Mouse (Mus musculus) liver, embryonic 12.5 days (tissue): Measurements from ENCODE around the gene Rfc4. TPM values are rescaled to one million over a fixed set of nuclear protein-coding genes. Genes with fewer than 3 reads are reported as not detected.

Experiments
- ATAC-seq: fragments of 200-750 bp; cut with Nextera tagmentation; 2 replicates; pipeline ENCODE4 v1.8.0; 2017; ENCODE audit warnings: moderate number of reproducible peaks, mild to moderate bottlenecking, moderate library complexity
- H3K27ac ChIP-seq: fragments of 300-500 bp; sonication (generic); 2 replicates; pipeline ENCODE4 v1.5.1; 2016; ENCODE audit warnings: mild to moderate bottlenecking
- H3K27me3 ChIP-seq: fragments of 300-500 bp; sonication (generic); replicated peaks from 2 replicates; pipeline ENCODE4 v1.6.1; 2016; ENCODE audit warnings: mild to moderate bottlenecking, moderate library complexity
- H3K36me3 ChIP-seq: fragments of 300-500 bp; sonication (generic); 2 replicates; pipeline ENCODE4 v1.6.1; 2016; ENCODE audit warnings: mild to moderate bottlenecking, moderate library complexity
- H3K4me1 ChIP-seq: fragments of 300-500 bp; sonication (generic); 2 replicates; pipeline ENCODE4 v1.6.1; 2016
- H3K4me2 ChIP-seq: fragments of 300-500 bp; sonication (generic); 2 replicates; pipeline ENCODE4 v1.6.1; 2016; ENCODE audit warnings: mild to moderate bottlenecking, moderate library complexity
- H3K4me3 ChIP-seq: fragments of 300-500 bp; sonication (generic); 2 replicates; pipeline ENCODE4 v1.5.1; 2016; ENCODE audit warnings: mild to moderate bottlenecking, moderate library complexity
- H3K9ac ChIP-seq: fragments of 300-500 bp; sonication (generic); 2 replicates; pipeline ENCODE4 v1.6.1; 2016; ENCODE audit warnings: mild to moderate bottlenecking, moderate library complexity
- H3K9me3 ChIP-seq: fragments of 300-500 bp; sonication (generic); replicated peaks from 2 replicates; pipeline ENCODE4 v1.6.1; 2016; ENCODE audit warnings: mild to moderate bottlenecking, moderate library complexity
- WGBS: fragments of 180-500 bp; shearing (Covaris S2); methylation state at CpG from one replicate; pipeline ENCODE4 v1.1.7; 2016; ENCODE audit not compliant: insufficient replicate concordance; 5-methylcytosine and 5-hydroxymethylcytosine counted together
- polyA plus RNA-seq: library from polyadenylated mRNA; unstranded; fragments of >200 nt; fragmentation: Nextera tagmentation; extraction: Ambion mirVana; gene quantifications from 2 replicates; pipeline ENCODE4 v1.2.1, GENCODE M21; 2016

The Rfc4 gene
- 184 and 199 TPM in 2 replicates for polyA plus RNA-seq

- H3K9ac ChIP-seq: peak within 1 kb of the TSS; percentile 91
- peak within 1 kb of the TSS; percentile 98 for H3K27ac ChIP-seq
- ATAC-seq: peak; percentile 94
- H3K4me2 ChIP-seq: peak within 1 kb of the TSS; percentile 84
- H3K4me3 ChIP-seq: peak within 1 kb of the TSS; percentile 87
- H3K36me3 ChIP-seq: peaks cover 27% of the 10 kb centered on the region
- under 1% methylated on average over 51 of the region's 51 CpGs for whole genome bisulfite sequencing
- no peaks in the 10 kb centered on the region for H3K9me3 ChIP-seq
- H3K27me3 ChIP-seq: no peaks in the 10 kb centered on the region
- peaks cover 32% of the 10 kb centered on the region for H3K4me1 ChIP-seq
Observed at GRCm38 (mm10) chr16:23127673-23128375, at the start of gene Rfc4. Rfc4 (minus strand) TSS chr16:23127737.

GRCm38 (mm10) chr16:23175956-23176355, 48.4 kb upstream of the Rfc4 start:
- H3K27ac ChIP-seq: no peak overlapping the region
- no peaks in the 10 kb centered on the region for H3K27me3 ChIP-seq
- no peaks in the 10 kb centered on the region for H3K36me3 ChIP-seq
- 10% methylated on average over 3 of the region's 3 CpGs for WGBS
- no peak overlapping the region for H3K9ac ChIP-seq
- H3K4me1 ChIP-seq: peaks cover 4% of the 10 kb centered on the region; the same call in 1 of the 2 replicates
- no peak overlapping the region for H3K4me3 ChIP-seq
- H3K9me3 ChIP-seq: no peaks in the 10 kb centered on the region; the same call in 1 of the 2 replicates
- H3K4me2 ChIP-seq: no peak overlapping the region
- ATAC-seq: no peak

DNA sequence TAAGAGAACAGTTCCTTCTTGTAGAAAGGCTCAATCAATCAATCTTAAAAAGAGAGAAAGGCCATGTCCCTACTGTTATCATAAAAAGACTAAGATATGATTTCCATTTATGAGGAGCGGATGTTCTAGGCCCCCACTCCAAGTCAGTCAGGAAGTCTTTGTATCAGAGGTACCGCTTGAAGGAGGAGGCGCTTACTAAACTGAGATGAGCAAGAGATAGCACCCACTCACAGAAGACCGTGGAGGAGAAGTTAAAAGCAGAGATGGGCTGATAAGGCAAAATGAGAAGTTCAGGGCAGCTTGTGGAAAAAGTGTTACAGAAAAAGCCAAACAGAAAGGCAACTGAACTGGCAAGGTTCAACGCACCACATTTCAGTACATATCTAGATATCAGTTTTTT, 47.3 kb upstream of the Rfc4 start:
- Histone ChIP-seq H3K9me3 (no peaks in the 10 kb centered on the region; the same call in 1 of the 2 replicates), H3K4me3 (no peak overlapping the region), H3K4me1 (peaks cover 4% of the 10 kb centered on the region; the same call in 1 of the 2 replicates), H3K27me3 (no peaks in the 10 kb centered on the region), H3K9ac (no peak overlapping the region), H3K36me3 (no peaks in the 10 kb centered on the region), H3K4me2 (no peak overlapping the region), H3K27ac (no peak overlapping the region)
- no peak for ATAC-seq
- WGBS: 24% methylated on average over 5 of the region's 5 CpGs

GRCm38 (mm10) chr16:23173904-23174303, 46.4 kb upstream of the Rfc4 start:
- no peaks in the 10 kb centered on the region for H3K36me3 ChIP-seq
- H3K9ac ChIP-seq: no peak overlapping the region
- no peaks in the 10 kb centered on the region; the same call in 1 of the 2 replicates for H3K9me3 ChIP-seq
- H3K27me3 ChIP-seq: no peaks in the 10 kb centered on the region
- no peak overlapping the region for H3K4me2 ChIP-seq
- no peak for ATAC-seq
- WGBS: 73% methylated on average over 5 of the region's 5 CpGs
- H3K27ac ChIP-seq: no peak overlapping the region
- H3K4me1 ChIP-seq: peaks cover 4% of the 10 kb centered on the region; the same call in 1 of the 2 replicates
- no peak overlapping the region for H3K4me3 ChIP-seq

DNA sequence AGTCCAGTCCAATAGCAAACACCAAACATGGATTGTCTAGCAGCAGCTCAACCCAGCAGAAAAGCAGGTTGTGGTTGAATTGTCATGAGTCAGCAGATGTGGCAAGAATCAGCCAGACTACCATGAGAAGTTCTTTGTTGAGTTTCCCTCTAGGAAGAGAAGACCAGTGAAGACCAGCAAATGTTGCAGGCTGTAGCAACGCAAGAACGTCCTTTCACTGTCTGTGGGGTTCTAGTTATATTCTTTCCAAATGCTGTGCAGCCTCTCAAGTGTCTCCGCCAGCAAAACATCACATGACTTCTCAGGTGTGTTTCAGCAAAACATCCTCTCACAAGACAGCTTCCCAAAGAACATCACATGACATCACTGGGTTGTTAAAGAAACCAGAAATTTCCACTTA, 43.3 kb upstream of the Rfc4 start:
- H3K36me3 ChIP-seq: no peaks in the 10 kb centered on the region
- H3K4me2 ChIP-seq: no peak overlapping the region
- H3K9ac ChIP-seq: no peak overlapping the region
- H3K27me3 ChIP-seq: no peaks in the 10 kb centered on the region
- no peak for ATAC-seq
- H3K27ac ChIP-seq: no peak overlapping the region
- H3K4me3 ChIP-seq: no peak overlapping the region
- WGBS: 68% methylated on average over 3 of the region's 3 CpGs
- H3K9me3 ChIP-seq: no peaks in the 10 kb centered on the region; the same call in 1 of the 2 replicates
- peaks cover 4% of the 10 kb centered on the region; the same call in 1 of the 2 replicates for H3K4me1 ChIP-seq

GRCm38 (mm10) chr16:23167079-23167478, 39.5 kb upstream of the Rfc4 start:
- no peak overlapping the region for H3K4me2 ChIP-seq
- no peaks in the 10 kb centered on the region for H3K4me1 ChIP-seq
- no peak overlapping the region for H3K9ac ChIP-seq
- no peak overlapping the region for H3K27ac ChIP-seq
- H3K9me3 ChIP-seq: no peaks in the 10 kb centered on the region
- H3K36me3 ChIP-seq: no peaks in the 10 kb centered on the region
- ATAC-seq: no peak
- no peaks in the 10 kb centered on the region for H3K27me3 ChIP-seq
- 31% methylated on average over 5 of the region's 5 CpGs for WGBS
- no peak overlapping the region for H3K4me3 ChIP-seq

GRCm38 (mm10) chr16:23166646-23167045, 39.1 kb upstream of the Rfc4 start:
- Histone ChIP-seq H3K27me3 (no peaks in the 10 kb centered on the region), H3K9me3 (no peaks in the 10 kb centered on the region), H3K4me2 (no peak overlapping the region), H3K9ac (no peak overlapping the region), H3K36me3 (no peaks in the 10 kb centered on the region), H3K27ac (no peak overlapping the region), H3K4me1 (no peaks in the 10 kb centered on the region), H3K4me3 (no peak overlapping the region)
- no peak for ATAC-seq
- 83% methylated on average over 1 of the region's 1 CpGs for WGBS

DNA sequence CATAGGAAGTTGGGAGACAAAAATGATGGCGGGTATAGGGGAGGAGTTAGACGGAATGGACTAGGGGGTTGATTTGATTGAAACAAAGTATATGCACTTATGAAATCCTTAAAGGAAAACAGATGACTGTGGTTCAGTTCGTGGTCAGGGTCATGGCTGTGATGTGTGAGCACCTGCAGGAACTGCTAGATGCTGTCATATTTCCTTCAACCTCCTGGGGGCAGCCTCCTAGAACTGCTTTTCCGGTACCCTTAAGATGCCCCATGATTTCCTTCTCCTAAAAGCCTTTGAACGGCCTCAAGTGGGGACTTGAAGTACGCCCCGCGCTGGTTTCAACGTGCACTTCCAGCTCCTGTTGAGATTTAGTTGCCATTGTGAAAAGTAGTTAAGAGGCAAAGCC, 37.9 kb upstream of the Rfc4 start:
- no peaks in the 10 kb centered on the region for H3K9me3 ChIP-seq
- no peak overlapping the region for H3K27ac ChIP-seq
- no peak overlapping the region for H3K4me3 ChIP-seq
- H3K4me2 ChIP-seq: no peak overlapping the region
- 53% methylated on average over 9 of the region's 9 CpGs for WGBS
- no peak overlapping the region for H3K9ac ChIP-seq
- no peaks in the 10 kb centered on the region for H3K27me3 ChIP-seq
- H3K36me3 ChIP-seq: no peaks in the 10 kb centered on the region
- H3K4me1 ChIP-seq: no peaks in the 10 kb centered on the region
- ATAC-seq: no peak

DNA sequence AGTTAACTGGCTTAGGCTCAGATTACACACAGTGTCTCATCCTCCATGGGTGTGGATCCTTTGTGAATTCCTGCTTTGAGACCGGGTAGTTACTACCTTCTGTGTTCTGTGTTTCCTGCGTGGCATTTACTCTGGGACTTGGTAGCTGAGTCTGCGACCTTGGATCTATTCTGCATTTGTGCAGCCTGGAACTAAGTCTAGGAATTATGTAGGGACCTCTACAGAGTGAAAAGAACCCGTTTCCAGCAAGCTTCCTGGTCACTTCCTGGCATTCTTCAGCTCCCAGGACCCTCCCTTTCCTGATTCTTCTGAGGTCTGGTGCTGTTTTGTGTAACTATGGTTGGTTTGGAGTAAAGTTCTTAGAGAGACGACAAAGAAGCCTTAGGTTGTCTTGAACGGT, 36.9 kb upstream of the Rfc4 start:
- no peak overlapping the region for H3K27ac ChIP-seq
- H3K9me3 ChIP-seq: no peaks in the 10 kb centered on the region
- H3K4me1 ChIP-seq: peaks cover under 1% of the 10 kb centered on the region; the same call in 1 of the 2 replicates
- ATAC-seq: no peak
- H3K4me2 ChIP-seq: no peak overlapping the region
- H3K4me3 ChIP-seq: no peak overlapping the region
- no peaks in the 10 kb centered on the region for H3K27me3 ChIP-seq
- H3K36me3 ChIP-seq: no peaks in the 10 kb centered on the region
- WGBS: 36% methylated on average over 6 of the region's 6 CpGs
- H3K9ac ChIP-seq: no peak overlapping the region

DNA sequence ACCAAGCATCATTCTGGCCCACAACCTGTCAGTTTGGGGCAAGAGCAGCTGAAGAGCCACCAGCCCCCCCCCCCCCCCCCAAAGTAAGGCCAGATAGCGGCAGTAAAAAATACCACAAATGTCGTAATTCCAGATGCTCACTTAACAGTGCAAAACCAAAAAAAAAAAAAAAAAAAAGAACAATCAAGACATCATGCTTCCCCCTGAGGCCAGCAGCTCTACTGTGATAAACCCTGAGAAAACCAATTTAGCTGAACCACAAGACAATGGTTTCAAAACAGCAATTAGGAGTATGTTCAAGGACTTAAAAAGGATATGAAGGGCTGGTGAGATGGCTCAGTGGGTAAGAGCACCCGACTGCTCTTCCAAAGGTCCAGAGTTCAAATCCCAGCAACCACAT, 34.6 kb upstream of the Rfc4 start:
- no peak for ATAC-seq
- Histone ChIP-seq H3K27ac (no peak overlapping the region), H3K4me1 (peaks cover 7% of the 10 kb centered on the region; the same call in 1 of the 2 replicates), H3K4me2 (no peak overlapping the region), H3K4me3 (no peak overlapping the region), H3K9ac (no peak overlapping the region), H3K9me3 (no peaks in the 10 kb centered on the region), H3K27me3 (no peaks in the 10 kb centered on the region; the same call in 1 of the 2 replicates), H3K36me3 (no peaks in the 10 kb centered on the region)
- WGBS: 36% methylated on average over 3 of the region's 3 CpGs

- H3K9me3 ChIP-seq: no peaks in the 10 kb centered on the region
- ATAC-seq: no peak
- H3K4me2 ChIP-seq: no peak overlapping the region
- H3K27me3 ChIP-seq: no peaks in the 10 kb centered on the region; the same call in 1 of the 2 replicates
- WGBS: 10% methylated on average over 2 of the region's 2 CpGs
- no peaks in the 10 kb centered on the region for H3K36me3 ChIP-seq
- H3K4me3 ChIP-seq: no peak overlapping the region
- H3K9ac ChIP-seq: no peak overlapping the region
- H3K4me1 ChIP-seq: peaks cover 7% of the 10 kb centered on the region; the same call in 1 of the 2 replicates
- H3K27ac ChIP-seq: no peak overlapping the region
Observed at GRCm38 (mm10) chr16:23159749-23160148, 32.2 kb upstream of the Rfc4 start.

- no peak for ATAC-seq
- Histone ChIP-seq H3K27ac (no peak overlapping the region), H3K4me1 (peaks cover 7% of the 10 kb centered on the region; the same call in 1 of the 2 replicates), H3K9me3 (no peaks in the 10 kb centered on the region), H3K27me3 (no peaks in the 10 kb centered on the region; the same call in 1 of the 2 replicates), H3K4me2 (no peak overlapping the region), H3K4me3 (no peak overlapping the region), H3K36me3 (no peaks in the 10 kb centered on the region), H3K9ac (no peak overlapping the region)
- WGBS: 41% methylated on average over 2 of the region's 2 CpGs
Observed at GRCm38 (mm10) chr16:23158957-23159356, 31.4 kb upstream of the Rfc4 start.
